Mouse (Mus musculus) testis, adult 2 months (tissue): ENCODE data around the gene Bicd1.

Experiments used
- CTCF ChIP-seq: fragments of 200-500 bp; IDR thresholded peaks from 2 replicates; pipeline ENCODE4 v1.5.1; 2012; ENCODE audit warnings: low read depth, mild to moderate bottlenecking, inconsistent platforms, low read length, moderate library complexity; ENCODE audit not compliant: control insufficient read depth, insufficient read depth, insufficient replicate concordance
- POLR2A ChIP-seq: fragments of 200-500 bp; IDR thresholded peaks from 2 replicates; pipeline ENCODE4 v1.6.1; 2012; ENCODE audit warnings: low read depth, mild to moderate bottlenecking, inconsistent platforms, low read length, moderate library complexity; ENCODE audit not compliant: control insufficient read depth

GRCm38 (mm10) chr6:149574288-149574687 lies 165.6 kb downstream of the Bicd1 start:
- no peak for TF ChIP-seq POLR2A
- TF ChIP-seq CTCF = no peak
